Mouse (Mus musculus) ES-E14 (cell line): ENCODE data around the gene Upk1a. TPM values are rescaled to one million over a fixed set of nuclear protein-coding genes. Genes with fewer than 3 reads are reported as not detected.

Experiments used
- DNase-seq: peaks from one replicate; pipeline ENCODE4 v3.0.0-alpha.2; 2013; ENCODE audit warnings: low read depth, low spot score
- H3K27ac ChIP-seq: 2 replicates; pipeline ENCODE4 v1.5.1; 2012; ENCODE audit warnings: low read depth, mild to moderate bottlenecking, low read length, moderate library complexity, mixed read lengths; ENCODE audit not compliant: poor library complexity, insufficient read depth, severe bottlenecking
- H3K36me3 ChIP-seq: 2 replicates; pipeline ENCODE4 v1.6.1; 2012; ENCODE audit warnings: mild to moderate bottlenecking, low read length, moderate library complexity, mixed read lengths; ENCODE audit not compliant: control insufficient read depth, poor library complexity, insufficient read depth, severe bottlenecking
- H3K4me1 ChIP-seq, 2 experiments: fragments of 150-350 bp in 1 of 2; sonication (generic) in 1 of 2; 2 replicates each; pipeline ENCODE4 v1.6.1; 2012; ENCODE audit warnings: low read length in 2 of 2, mild to moderate bottlenecking in 1 of 2, mixed read lengths in 1 of 2; ENCODE audit not compliant: control insufficient read depth in 2 of 2, insufficient read depth in 2 of 2, poor library complexity in 1 of 2
- H3K4me3 ChIP-seq, 2 experiments: fragments of 150-350 bp in 1 of 2; sonication (generic) in 1 of 2; 2 replicates each; pipeline ENCODE4 v1.5.1; 2012; ENCODE audit warnings: low read length in 2 of 2, low read depth in 1 of 2, mild to moderate bottlenecking in 1 of 2, mixed read lengths in 1 of 2; ENCODE audit not compliant: insufficient read depth in 1 of 2, poor library complexity in 1 of 2, severe bottlenecking in 1 of 2
- H3K9ac ChIP-seq: 2 replicates; pipeline ENCODE4 v1.6.1; 2012; ENCODE audit warnings: low read depth, mild to moderate bottlenecking, low read length, mixed read lengths; ENCODE audit not compliant: poor library complexity, insufficient read depth, severe bottlenecking
- H3K9me3 ChIP-seq: fragments of 150-350 bp; sonication (generic); 2 replicates; pipeline ENCODE4 v1.6.1; 2012; ENCODE audit warnings: low read depth, mild to moderate bottlenecking, low read length; ENCODE audit not compliant: control insufficient read depth, insufficient read depth
- CHD2 ChIP-seq: IDR thresholded peaks from 2 replicates; pipeline ENCODE4 v1.6.1; 2014; ENCODE audit warnings: mild to moderate bottlenecking, low read depth, low read length, inconsistent platforms
- HCFC1 ChIP-seq: IDR thresholded peaks from 2 replicates; pipeline ENCODE4 v1.6.1; 2012; ENCODE audit warnings: low read length, inconsistent platforms, borderline replicate concordance; ENCODE audit not compliant: insufficient read depth
- MAFK ChIP-seq: IDR thresholded peaks from 2 replicates; pipeline ENCODE4 v1.6.1; 2014; ENCODE audit warnings: mild to moderate bottlenecking, low read depth, low read length, inconsistent platforms; ENCODE audit not compliant: insufficient read depth
- ZC3H11A ChIP-seq: IDR thresholded peaks from 2 replicates; pipeline ENCODE4 v1.6.1; 2012; ENCODE audit warnings: low read depth, mild to moderate bottlenecking, inconsistent platforms, low read length, borderline replicate concordance
- ZNF384 ChIP-seq: IDR thresholded peaks from 2 replicates; pipeline ENCODE4 v1.6.1; 2012; ENCODE audit warnings: low read depth, low read length, inconsistent platforms
- in situ Hi-C, 2 experiments: fragments of 600-800 bp; cut with MboI; formaldehyde crosslinking; loops; one replicate each; pipeline ENCODE4 v1.15.1; 2025; ENCODE audit warnings: low sequenced_read_pairs in 2 of 2, inconsistent platforms in 1 of 2; ENCODE audit not compliant: unreplicated experiment in 2 of 2
- total RNA-seq: library from RNA; depleted of rRNA; stranded (reverse); fragments of 300-350 nt; gene quantifications from 2 replicates; pipeline ENCODE4 v1.2.3, GENCODE M21; 2012

Gene Upk1a
- total RNA-seq, 1 experiment: 1.8 TPM

DNA sequence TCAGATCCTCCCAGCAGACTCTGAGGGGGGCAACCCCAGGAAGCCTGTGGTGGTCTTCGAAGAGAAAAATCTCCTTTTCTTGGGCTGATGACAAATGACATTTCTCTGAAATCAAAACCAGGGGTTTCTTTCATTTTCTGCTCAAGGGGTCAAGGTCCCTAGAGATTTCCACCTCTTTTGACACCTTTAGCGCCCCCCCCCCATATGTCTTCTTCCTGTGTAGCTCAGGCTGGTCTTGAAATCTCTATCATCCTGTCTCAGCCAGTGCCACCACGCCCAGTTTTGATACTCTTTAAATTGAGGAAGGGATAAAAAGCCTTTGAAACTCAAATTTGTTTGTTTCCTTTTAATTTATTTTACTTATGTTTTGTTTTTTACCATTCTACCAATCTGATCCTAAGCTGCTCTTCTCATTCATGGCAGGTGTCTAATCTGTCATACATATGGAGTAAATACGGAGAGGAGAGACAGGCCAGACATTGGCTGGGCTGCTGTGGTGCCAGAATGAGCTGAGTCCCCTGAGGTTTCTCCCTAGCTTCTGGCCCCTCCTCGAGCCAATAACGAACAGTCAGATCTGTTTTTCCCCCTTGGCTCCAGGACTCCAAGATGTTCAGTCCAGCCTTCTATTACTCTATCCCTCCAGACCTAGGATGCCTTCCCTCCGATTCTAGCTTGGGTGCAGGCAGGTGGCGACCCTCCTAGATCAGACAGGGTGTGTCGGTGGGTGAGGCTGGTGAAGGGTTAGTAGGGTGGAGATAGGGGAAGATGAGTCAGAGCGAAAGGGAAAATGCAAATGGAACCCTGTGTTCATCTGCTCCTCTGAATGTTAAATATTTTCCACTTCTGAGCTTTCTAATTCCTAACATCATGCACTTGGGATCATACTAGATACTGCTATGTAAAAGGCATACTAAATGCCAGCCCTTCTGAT is 18.8 kb downstream of the Upk1a start:
- no peak overlapping the region for H3K4me3 ChIP-seq
- TF ChIP-seq ZNF384 (no peak), MAFK (no peak), CHD2 (no peak), ZC3H11A (no peak), HCFC1 (no peak)
- no peak for DNase-seq
- H3K9me3 ChIP-seq: no peaks in the 10 kb centered on the region
- in situ Hi-C loops: no loop called here
- H3K4me1 ChIP-seq: peaks cover 0 to 24% of the 10 kb centered on the region in 2 experiments; a peak in 3 of 4 replicates
- H3K9ac ChIP-seq: no peak overlapping the region
- no peak overlapping the region for H3K27ac ChIP-seq
- H3K36me3 ChIP-seq: no peaks in the 10 kb centered on the region

DNA sequence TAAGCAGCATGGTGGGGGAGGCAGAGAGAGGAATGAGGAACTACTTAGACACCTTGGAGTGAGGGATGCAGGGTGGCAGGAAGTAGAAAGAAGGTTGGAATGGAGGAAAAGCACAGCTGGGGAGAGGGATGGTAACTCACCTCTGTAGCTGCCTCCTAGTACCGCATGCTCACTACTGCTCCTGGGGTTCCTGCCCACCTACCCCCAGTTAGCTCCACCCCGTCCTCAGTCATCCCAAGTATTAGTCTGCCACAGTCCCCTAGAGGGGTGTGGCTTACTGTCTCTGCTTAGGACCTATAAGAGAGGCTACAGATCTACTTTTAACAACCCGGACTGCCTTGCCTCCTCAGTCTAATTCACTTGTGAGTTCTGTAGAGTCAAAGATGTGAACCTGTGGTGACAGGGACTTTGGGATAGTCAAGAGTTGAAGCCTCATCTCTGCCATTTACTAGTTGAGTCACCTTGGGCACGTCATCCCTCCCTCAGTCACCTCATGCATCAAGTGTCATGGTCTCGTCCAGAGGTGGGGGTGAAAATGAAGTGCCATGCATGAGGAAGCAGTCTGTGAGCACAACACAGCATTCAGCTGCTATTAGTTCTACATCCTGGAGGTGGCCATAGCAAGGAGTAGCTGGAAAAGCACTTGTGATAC is 19.7 kb downstream of the Upk1a start:
- H3K9me3 ChIP-seq: no peaks in the 10 kb centered on the region
- in situ Hi-C loops: no loop called here
- H3K36me3 ChIP-seq: no peaks in the 10 kb centered on the region
- TF ChIP-seq MAFK (no peak), ZC3H11A (no peak), HCFC1 (no peak), ZNF384 (no peak), CHD2 (no peak)
- no peak for DNase-seq
- H3K9ac ChIP-seq: no peak overlapping the region
- peaks cover 0 to 24% of the 10 kb centered on the region in 2 experiments; a peak in 3 of 4 replicates for H3K4me1 ChIP-seq
- 0 out of 4 replicates have a peak overlapping the region, but pooled peaks of 1 of the 2 experiments have one; percentile 10 for H3K4me3 ChIP-seq
- no peak overlapping the region for H3K27ac ChIP-seq

DNA sequence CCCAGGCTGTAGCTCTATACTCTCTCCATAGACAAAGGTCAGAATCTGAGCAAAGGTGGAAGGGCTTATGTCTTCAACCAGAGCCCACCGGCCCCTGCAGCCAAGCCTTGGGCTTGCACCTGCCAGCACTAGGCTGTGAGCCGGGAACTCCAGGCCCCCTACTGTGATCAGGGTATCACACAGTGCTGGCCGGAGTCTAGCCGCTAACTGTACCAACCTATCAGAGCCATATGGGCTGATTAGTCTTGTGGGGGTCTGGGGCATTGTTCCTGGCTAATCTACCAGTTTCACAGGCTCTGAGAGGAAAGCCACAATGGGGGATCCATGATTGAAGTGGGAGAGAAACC is 21.1 kb downstream of the Upk1a start:
- H3K27ac ChIP-seq: no peak overlapping the region
- peak overlapping the region; percentile 17; the same call in 1 of the 2 replicates for H3K9ac ChIP-seq
- H3K4me1 ChIP-seq: peaks cover 4 to 30% of the 10 kb centered on the region in 2 experiments
- TF ChIP-seq MAFK (no peak), HCFC1 (no peak), ZNF384 (no peak), CHD2 (no peak), ZC3H11A (no peak)
- no peaks in the 10 kb centered on the region for H3K9me3 ChIP-seq
- no peak overlapping the region for H3K4me3 ChIP-seq
- peaks cover 3% of the 10 kb centered on the region for H3K36me3 ChIP-seq
- DNase-seq: no peak
- in situ Hi-C loops: no loop called here

DNA sequence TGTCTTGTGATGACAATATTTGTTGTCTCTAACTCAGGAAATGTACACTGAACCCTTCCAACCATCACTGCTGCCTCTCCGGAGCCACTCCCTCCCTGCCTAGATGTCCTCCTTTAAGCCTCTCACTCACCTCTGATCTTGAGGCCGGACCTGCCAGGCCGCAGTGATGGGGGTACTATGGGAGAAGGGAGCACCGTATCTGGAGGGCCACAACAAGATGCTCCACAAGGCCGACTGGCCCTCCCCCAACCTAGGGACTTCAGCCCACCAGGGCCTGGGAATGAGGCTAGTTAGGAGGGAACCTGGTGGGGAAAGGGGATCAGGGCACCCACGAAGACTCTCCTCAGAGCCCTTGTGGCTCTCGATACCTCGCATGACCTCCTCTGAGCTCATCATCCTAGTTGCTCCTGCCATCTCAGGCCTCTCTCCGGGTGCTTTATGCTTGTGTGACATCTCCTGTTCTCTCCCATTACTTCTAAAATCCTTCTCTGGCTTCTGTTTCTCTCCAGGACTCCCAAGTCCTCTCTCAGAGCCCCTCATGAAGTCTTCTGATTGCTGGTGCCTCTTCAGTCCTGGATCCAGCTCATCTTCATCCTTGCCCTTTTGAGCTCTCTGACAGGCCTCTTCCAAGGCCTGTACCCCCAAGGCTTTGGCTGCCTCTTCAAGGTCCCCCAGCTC is 21.6 kb downstream of the Upk1a start:
- H3K36me3 ChIP-seq: peaks cover 8% of the 10 kb centered on the region
- H3K9me3 ChIP-seq: no peaks in the 10 kb centered on the region
- H3K27ac ChIP-seq: no peak overlapping the region
- TF ChIP-seq MAFK (no peak), ZNF384 (no peak), ZC3H11A (no peak), HCFC1 (no peak), CHD2 (no peak)
- no peak for DNase-seq
- H3K9ac ChIP-seq: 0 out of 2 replicates have a peak overlapping the region, but pooled peaks have one; percentile 10
- peaks cover 4 to 30% of the 10 kb centered on the region in 2 experiments for H3K4me1 ChIP-seq
- in situ Hi-C loops: no loop called here
- no peak overlapping the region for H3K4me3 ChIP-seq
